Mouse (Mus musculus) megakaryocyte, embryonic 14.5 days (primary cell): ENCODE measurements around the gene Myof.

Experiments used
- FLI1 ChIP-seq: IDR thresholded peaks from 2 replicates; pipeline ENCODE4 v1.6.1; 2012; ENCODE audit warnings: low read length, inconsistent platforms, mixed read lengths
- GATA1 ChIP-seq: IDR thresholded peaks from 3 replicates; pipeline ENCODE4 v1.6.1; 2012; ENCODE audit warnings: mixed read lengths, low read length, inconsistent platforms, borderline replicate concordance

GRCm38 (mm10) chr19:37866994-37867393 is 176.4 kb downstream of the Myof start:
- TF ChIP-seq GATA1: no peak
- TF ChIP-seq FLI1: no peak
